Mouse (Mus musculus) bone marrow, adult 2 months (tissue): ENCODE measurements at regions not wholly inside any gene's neighbourhood (a gene's known extent, or its start where the extent isn't known, plus 50 kb on each side); places are given as distances from the start of the nearest gene placed in this dataset.

Experiments
- H3K27ac ChIP-seq: fragments of 200-500 bp; 2 replicates; pipeline ENCODE4 v1.5.1; 2012; ENCODE audit warnings: low read depth, mild to moderate bottlenecking, control low read depth, inconsistent platforms, low read length; ENCODE audit not compliant: control insufficient read depth, poor library complexity, insufficient read depth
- H3K4me1 ChIP-seq: fragments of 200-500 bp; 2 replicates; pipeline ENCODE4 v1.6.1; 2011; ENCODE audit warnings: low read length; ENCODE audit not compliant: control insufficient read depth, insufficient read depth
- H3K4me3 ChIP-seq: fragments of 200-500 bp; replicated peaks from 2 replicates; pipeline ENCODE3; 2011; ENCODE audit warnings: mild to moderate bottlenecking, low read depth, low read length, control low read depth; ENCODE audit not compliant: control insufficient read depth
- CTCF ChIP-seq: fragments of 200-500 bp; IDR thresholded peaks from 2 replicates; pipeline ENCODE4 v1.5.1; 2011; ENCODE audit warnings: low read length, control low read depth; ENCODE audit not compliant: control insufficient read depth, insufficient read depth
- POLR2A ChIP-seq: fragments of 200-500 bp; IDR thresholded peaks from 2 replicates; pipeline ENCODE4 v1.6.1; 2011; ENCODE audit warnings: low read depth, mild to moderate bottlenecking, control low read depth, low read length, borderline replicate concordance; ENCODE audit not compliant: control insufficient read depth
- WGBS: fragments of 180-500 bp; shearing (Covaris S2); methylation state at CpG from one replicate; pipeline ENCODE4 v1.1.7; 2018; 5-methylcytosine and 5-hydroxymethylcytosine counted together

DNA sequence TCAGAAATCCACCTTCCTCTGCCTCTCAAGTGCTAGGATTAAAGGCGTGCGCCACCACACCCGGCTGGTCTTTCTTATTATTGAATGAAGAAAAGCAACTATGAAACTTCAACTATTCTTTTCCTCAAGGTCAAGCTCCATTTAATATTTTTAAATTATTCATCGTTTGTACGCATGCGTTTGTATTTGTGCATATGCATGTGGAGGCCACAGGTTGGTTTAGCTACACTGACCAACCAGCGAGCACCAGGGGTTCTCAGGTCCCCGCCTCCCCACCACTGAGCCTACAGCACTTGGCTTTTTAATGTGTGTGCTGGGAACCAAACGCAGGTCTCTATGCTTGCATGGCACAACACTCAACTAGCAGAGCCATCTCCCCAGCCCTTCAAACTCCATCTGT is 51.0 kb upstream of the Tmem252 start:
- 86% methylated on average over 9 of the region's 9 CpGs for WGBS
- H3K4me1 ChIP-seq: no peaks in the 10 kb centered on the region
- no peak overlapping the region for H3K27ac ChIP-seq
- no peak overlapping the region for H3K4me3 ChIP-seq
- TF ChIP-seq CTCF (no peak), POLR2A (no peak)

DNA sequence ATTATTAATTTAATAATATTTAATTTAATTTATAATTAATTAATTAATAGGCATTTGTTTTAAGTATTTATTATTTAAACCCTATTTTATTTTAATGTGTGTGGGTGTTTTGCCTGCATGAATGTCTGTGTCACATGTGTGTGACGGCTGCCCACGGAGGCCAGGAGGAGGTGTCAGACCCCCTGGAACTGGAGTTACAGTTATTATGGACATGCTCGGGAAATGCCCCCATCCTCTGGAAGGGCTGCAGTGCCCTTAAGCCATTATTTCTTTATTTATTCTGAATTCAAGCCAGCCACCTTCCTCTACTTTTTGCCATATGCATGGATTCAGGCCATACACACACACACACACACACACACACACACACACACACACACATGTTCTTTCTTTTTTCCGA is 51.5 kb upstream of the Tmem252 start:
- no peak overlapping the region for H3K27ac ChIP-seq
- no peak overlapping the region for H3K4me3 ChIP-seq
- WGBS: 74% methylated on average over 4 of the region's 4 CpGs
- H3K4me1 ChIP-seq: no peaks in the 10 kb centered on the region
- no peak for TF ChIP-seq CTCF
- no peak for TF ChIP-seq POLR2A

DNA sequence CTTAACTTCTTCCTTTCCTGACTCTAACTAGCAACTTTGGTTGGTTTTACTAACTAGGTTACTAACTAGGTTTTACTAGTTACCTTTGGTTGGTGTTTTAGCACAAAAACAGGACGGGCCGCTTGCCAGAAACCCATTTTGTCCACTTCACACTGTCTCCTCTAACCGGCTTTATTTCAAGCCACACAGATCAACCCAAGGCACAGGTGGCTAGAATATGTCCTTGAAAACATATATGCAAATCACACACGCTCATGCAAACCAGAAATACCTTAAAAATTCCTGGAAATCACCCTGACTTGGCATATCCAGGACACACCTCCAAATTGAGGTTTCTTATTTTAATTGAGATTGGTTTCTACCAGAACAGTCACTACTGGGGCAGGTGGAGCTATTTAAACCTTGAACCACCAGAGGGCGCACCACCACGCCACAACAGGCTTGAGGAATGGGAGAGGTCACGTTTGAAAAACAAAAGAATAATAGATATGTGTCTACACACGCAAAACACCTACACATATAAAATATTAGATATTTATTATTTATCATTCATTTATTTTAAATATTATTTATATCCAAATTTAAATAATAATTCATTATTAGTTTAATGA is 52.1 kb upstream of the Tmem252 start:
- 26% methylated on average over 8 of the region's 8 CpGs for WGBS
- Histone ChIP-seq H3K4me3 (no peak overlapping the region), H3K27ac (no peak overlapping the region), H3K4me1 (no peaks in the 10 kb centered on the region)
- TF ChIP-seq CTCF (peak; percentile 91), POLR2A (no peak)

DNA sequence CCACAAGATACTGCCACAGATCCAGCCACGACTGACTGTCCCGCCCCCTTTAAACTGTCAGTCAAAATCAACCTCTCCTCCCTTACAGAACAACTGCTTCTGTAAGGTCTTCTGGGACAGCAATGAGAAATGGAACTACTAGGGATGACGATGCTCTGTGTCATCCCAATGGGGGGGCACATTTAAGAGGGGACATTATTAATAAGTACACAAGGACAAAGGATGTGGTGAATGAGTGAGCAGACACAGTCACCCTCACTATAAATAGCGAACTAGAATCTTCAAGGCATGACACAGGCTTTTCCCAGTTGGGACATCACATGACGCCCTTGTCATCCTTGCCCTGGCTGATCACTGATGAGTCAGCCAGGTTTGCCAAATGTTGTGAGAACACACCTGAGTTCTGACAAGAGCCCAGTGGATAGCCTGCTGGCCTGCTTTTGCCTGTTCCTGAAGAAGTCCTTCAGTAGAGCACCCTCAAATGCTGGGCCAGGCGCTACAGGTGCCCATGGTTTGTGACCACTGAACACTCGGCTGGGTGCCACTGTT is 58.0 kb upstream of the Tmem252 start:
- H3K27ac ChIP-seq: peak overlapping the region; percentile 9; the same call in 1 of the 2 replicates
- 54% methylated on average over 7 of the region's 7 CpGs for WGBS
- no peak overlapping the region for H3K4me3 ChIP-seq
- no peaks in the 10 kb centered on the region; the same call in 1 of the 2 replicates for H3K4me1 ChIP-seq
- TF ChIP-seq CTCF: no peak
- TF ChIP-seq POLR2A: no peak

DNA sequence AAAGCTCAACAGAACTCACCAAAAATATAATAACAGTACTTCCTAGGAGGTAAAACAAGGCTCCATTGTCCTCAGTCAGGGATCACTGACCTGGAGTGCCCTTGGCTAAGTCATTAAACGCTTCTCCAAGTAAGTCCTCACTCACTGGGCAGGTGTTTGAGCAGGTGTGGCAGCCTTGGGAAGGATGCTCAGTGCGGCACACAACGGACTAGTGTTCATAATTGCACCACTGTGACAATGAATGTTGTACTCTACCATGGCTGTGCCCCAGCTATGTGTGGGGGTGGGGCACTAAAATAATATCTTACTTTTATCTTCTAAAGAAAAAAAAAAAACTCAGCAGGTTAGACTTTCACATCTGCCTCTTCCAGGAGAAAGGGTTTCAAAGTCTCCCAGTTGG is 52.2 kb upstream of the Pip5k1b start:
- no peaks in the 10 kb centered on the region for H3K4me1 ChIP-seq
- H3K4me3 ChIP-seq: no peak overlapping the region
- no peak for TF ChIP-seq POLR2A
- no peak for TF ChIP-seq CTCF
- WGBS: 81% methylated on average over 3 of the region's 3 CpGs
- H3K27ac ChIP-seq: no peak overlapping the region

DNA sequence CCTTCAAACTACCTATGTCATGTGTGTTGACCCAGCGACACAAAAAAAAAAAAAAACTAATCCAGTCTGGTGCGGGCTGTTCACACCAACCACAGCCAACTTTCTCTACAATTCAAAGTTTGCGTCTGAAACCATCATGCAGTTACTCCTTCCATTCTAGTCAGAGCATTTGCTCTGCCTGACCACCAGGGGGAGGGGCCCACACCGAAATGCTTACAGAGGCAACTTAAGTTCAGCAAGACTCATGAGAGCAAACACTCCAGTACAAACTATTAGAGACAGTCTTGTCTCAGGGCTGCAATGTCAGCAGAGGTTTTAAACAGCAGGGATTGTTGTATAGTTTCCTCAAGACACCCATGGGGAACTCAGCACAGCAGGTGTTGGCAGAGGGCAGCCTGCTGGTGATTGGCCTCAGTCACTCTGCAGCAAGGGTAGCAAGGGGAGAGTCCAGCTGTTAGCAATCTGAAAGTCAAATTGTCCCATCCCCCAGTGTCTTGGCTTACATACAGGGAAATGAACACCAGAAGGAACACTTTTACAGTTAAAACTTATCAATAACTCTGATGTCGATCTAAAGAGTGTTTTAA is 50.8 kb upstream of the Pip5k1b start:
- TF ChIP-seq POLR2A (no peak), CTCF (peak; percentile 71)
- no peaks in the 10 kb centered on the region for H3K4me1 ChIP-seq
- 70% methylated on average over 5 of the region's 5 CpGs for WGBS
- H3K4me3 ChIP-seq: no peak overlapping the region
- H3K27ac ChIP-seq: no peak overlapping the region
